Mouse (Mus musculus) hindbrain, embryonic 12.5 days (tissue): Measurements from ENCODE around the gene Ibtk. TPM values are rescaled to one million over a fixed set of nuclear protein-coding genes. Genes with fewer than 3 reads are reported as not detected.
A peak's percentile ranks its signal among the peaks of the same experiment; 100 is the strongest.

Source experiments
- ATAC-seq: fragments of 200-750 bp; cut with Nextera tagmentation; 2 replicates; pipeline ENCODE4 v1.8.0; 2017; ENCODE audit warnings: moderate TSS enrichment; ENCODE audit not compliant: low FRiP score
- H3K27ac ChIP-seq: fragments of 300-500 bp; sonication (generic); 2 replicates; pipeline ENCODE4 v1.5.1; 2016; ENCODE audit warnings: mild to moderate bottlenecking
- H3K27me3 ChIP-seq: fragments of 300-500 bp; sonication (generic); 2 replicates; pipeline ENCODE4 v1.6.1; 2016; ENCODE audit warnings: mild to moderate bottlenecking
- H3K36me3 ChIP-seq: fragments of 300-500 bp; sonication (generic); 2 replicates; pipeline ENCODE4 v1.6.1; 2016; ENCODE audit warnings: mild to moderate bottlenecking
- H3K4me1 ChIP-seq: fragments of 300-500 bp; sonication (generic); 2 replicates; pipeline ENCODE4 v1.6.1; 2016
- H3K4me2 ChIP-seq: fragments of 300-500 bp; sonication (generic); replicated peaks from 2 replicates; pipeline ENCODE4 v1.6.1; 2016; ENCODE audit warnings: mild to moderate bottlenecking
- H3K4me3 ChIP-seq: fragments of 300-500 bp; sonication (generic); 2 replicates; pipeline ENCODE4 v1.5.1; 2016; ENCODE audit warnings: mild to moderate bottlenecking
- H3K9ac ChIP-seq: fragments of 300-500 bp; sonication (generic); 2 replicates; pipeline ENCODE4 v1.6.1; 2016; ENCODE audit warnings: mild to moderate bottlenecking, moderate library complexity
- H3K9me3 ChIP-seq: fragments of 300-500 bp; sonication (generic); replicated peaks from 2 replicates; pipeline ENCODE4 v1.6.1; 2016; ENCODE audit warnings: mild to moderate bottlenecking
- WGBS: fragments of 180-500 bp; shearing (Covaris S2); methylation state at CpG from one replicate; pipeline ENCODE4 v1.1.7; 2016; 5-methylcytosine and 5-hydroxymethylcytosine counted together
- polyA plus RNA-seq: library from polyadenylated mRNA; unstranded; fragments of >200 nt; fragmentation: Nextera tagmentation; extraction: Ambion mirVana; gene quantifications from 2 replicates; pipeline ENCODE4 v1.2.1, GENCODE M21; 2016

Ibtk gene
- polyA plus RNA-seq, 1 experiment from 2014 or later, result 43.5 TPM

DNA sequence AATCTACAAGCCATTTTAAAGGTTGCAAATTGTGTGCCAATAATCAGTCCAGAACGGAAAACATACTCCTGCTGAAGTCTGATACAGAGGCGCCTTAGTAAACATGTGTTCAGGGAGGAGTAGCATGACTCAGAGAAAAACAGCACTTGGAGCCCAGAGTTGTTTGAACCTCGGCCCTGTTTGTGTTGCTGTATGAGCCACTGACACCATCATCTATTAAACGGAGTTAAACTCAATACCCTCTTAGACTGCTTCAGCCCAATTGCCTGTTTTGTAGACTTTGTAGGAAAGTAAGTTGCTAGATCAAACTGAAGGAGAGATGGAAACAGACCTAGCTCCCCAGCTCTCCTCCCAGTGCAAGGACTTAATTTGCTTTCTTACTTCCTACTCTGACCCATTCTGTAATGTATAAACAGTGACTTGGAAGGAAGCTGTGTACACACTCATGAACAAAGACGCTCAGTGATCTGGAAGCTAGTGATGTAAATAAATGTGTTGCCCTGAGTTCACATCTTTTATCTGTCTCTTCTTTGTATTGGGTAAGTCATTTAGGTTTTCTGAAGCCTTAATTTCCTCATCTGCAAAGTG is 882 bp upstream of the Ibtk start:
- ATAC-seq, result no peak

GRCm38 (mm10) chr9:85748204-85749141 is 661 bp downstream of the Ibtk start:
- 2% methylated on average over 38 of the region's 43 CpGs for WGBS
- Histone ChIP-seq H3K27me3 (no peaks in the 10 kb centered on the region), H3K9ac (peak overlapping the region; percentile 98), H3K4me3 (peak overlapping the region; percentile 97), H3K36me3 (no peaks in the 10 kb centered on the region; the same call in 1 of the 2 replicates), H3K4me2 (peak overlapping the region; percentile 75), H3K9me3 (no peaks in the 10 kb centered on the region), H3K4me1 (peaks cover 13% of the 10 kb centered on the region), H3K27ac (peak overlapping the region; percentile 99)
- ATAC-seq, result peak; percentile 79

More for the DNA sequence above, 882 bp upstream of the Ibtk start:
- no peaks in the 10 kb centered on the region for H3K36me3 ChIP-seq
- H3K9me3 ChIP-seq, result no peaks in the 10 kb centered on the region
- H3K4me3 ChIP-seq, result peak overlapping the region; percentile 97
- peak overlapping the region; percentile 75 for H3K4me2 ChIP-seq
- peak overlapping the region; percentile 98 for H3K9ac ChIP-seq
- peak overlapping the region; percentile 99 for H3K27ac ChIP-seq
- no peaks in the 10 kb centered on the region for H3K27me3 ChIP-seq
- WGBS, result 38% methylated on average over 5 of the region's 5 CpGs
- H3K4me1 ChIP-seq, result peaks cover 13% of the 10 kb centered on the region

GRCm38 (mm10) chr9:85745566-85745965 is 3.6 kb downstream of the Ibtk start:
- no peak overlapping the region for H3K4me3 ChIP-seq
- H3K4me1 ChIP-seq, result peaks cover 13% of the 10 kb centered on the region
- H3K36me3 ChIP-seq, result peaks cover 9% of the 10 kb centered on the region
- no peak for ATAC-seq
- no peak overlapping the region for H3K9ac ChIP-seq
- no peaks in the 10 kb centered on the region for H3K27me3 ChIP-seq
- no peak overlapping the region for H3K4me2 ChIP-seq
- no peaks in the 10 kb centered on the region for H3K9me3 ChIP-seq
- 94% methylated on average over 2 of the region's 2 CpGs for WGBS
- H3K27ac ChIP-seq, result no peak overlapping the region

- 87% methylated on average over 11 of the region's 11 CpGs for WGBS
- Histone ChIP-seq H3K4me1 (peaks cover 7% of the 10 kb centered on the region; the same call in 1 of the 2 replicates), H3K27ac (no peak overlapping the region), H3K9ac (no peak overlapping the region), H3K36me3 (peaks cover 12% of the 10 kb centered on the region), H3K4me3 (no peak overlapping the region), H3K9me3 (no peaks in the 10 kb centered on the region), H3K4me2 (no peak overlapping the region), H3K27me3 (no peaks in the 10 kb centered on the region)
- ATAC-seq, result no peak
Observed at GRCm38 (mm10) chr9:85743358-85743757, 5.8 kb downstream of the Ibtk start.

DNA sequence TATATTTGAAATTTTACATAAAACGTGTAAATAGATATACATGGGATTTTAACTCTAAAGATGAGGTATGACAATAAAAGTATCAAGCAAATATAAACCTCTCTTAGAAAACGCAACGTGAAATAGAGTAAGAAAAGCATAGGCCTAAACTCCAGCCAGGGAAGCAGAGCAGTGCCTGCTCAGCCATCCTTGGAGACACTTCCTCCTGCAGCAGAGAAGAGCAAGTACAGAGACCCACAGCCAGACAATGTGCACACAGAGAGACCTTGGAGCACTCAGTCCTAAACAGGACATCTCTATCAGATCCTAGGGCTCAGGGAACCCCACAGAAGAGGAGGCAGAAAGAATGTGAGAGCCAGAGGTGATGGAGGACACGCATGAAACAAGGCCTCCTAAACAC is 7.0 kb downstream of the Ibtk start:
- H3K36me3 ChIP-seq, result peaks cover 12% of the 10 kb centered on the region
- 95% methylated on average over 4 of the region's 4 CpGs for WGBS

GRCm38 (mm10) chr9:85739279-85739678 is 9.9 kb downstream of the Ibtk start:
- Histone ChIP-seq H3K4me3 (no peak overlapping the region), H3K9ac (no peak overlapping the region), H3K27me3 (no peaks in the 10 kb centered on the region), H3K4me2 (no peak overlapping the region), H3K4me1 (no peaks in the 10 kb centered on the region), H3K27ac (no peak overlapping the region), H3K9me3 (no peaks in the 10 kb centered on the region), H3K36me3 (peaks cover 34% of the 10 kb centered on the region)
- no peak for ATAC-seq
- 94% methylated on average over 4 of the region's 4 CpGs for WGBS

More for the DNA sequence above, 7.0 kb downstream of the Ibtk start:
- H3K27me3 ChIP-seq, result no peaks in the 10 kb centered on the region
- no peak overlapping the region for H3K4me3 ChIP-seq
- ATAC-seq, result no peak
- no peak overlapping the region for H3K27ac ChIP-seq
- H3K9me3 ChIP-seq, result no peaks in the 10 kb centered on the region
- H3K4me2 ChIP-seq, result no peak overlapping the region
- no peak overlapping the region for H3K9ac ChIP-seq
- peaks cover under 1% of the 10 kb centered on the region; the same call in 1 of the 2 replicates for H3K4me1 ChIP-seq

DNA sequence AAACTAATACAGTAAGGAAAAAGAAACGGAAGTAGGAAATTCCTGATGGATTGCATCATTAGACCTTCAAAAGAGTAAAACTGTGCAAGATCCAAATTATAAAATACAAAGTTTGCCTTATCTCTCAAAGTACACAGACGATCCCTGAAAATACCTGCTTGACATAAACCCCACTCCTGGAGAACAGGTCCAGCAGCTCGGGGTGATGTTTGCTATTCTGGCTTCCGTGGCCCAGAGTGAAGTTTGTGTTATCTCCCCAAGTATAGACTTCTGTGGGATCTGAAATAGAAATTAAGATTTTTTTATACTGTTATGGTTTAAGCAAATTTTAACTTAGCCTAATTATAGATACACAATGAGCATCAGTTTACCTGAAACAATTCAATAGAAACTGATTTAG is 14.3 kb downstream of the Ibtk start:
- Histone ChIP-seq H3K9ac (no peak overlapping the region), H3K9me3 (no peaks in the 10 kb centered on the region), H3K4me1 (no peaks in the 10 kb centered on the region), H3K4me3 (no peak overlapping the region), H3K27me3 (no peaks in the 10 kb centered on the region), H3K27ac (no peak overlapping the region), H3K4me2 (no peak overlapping the region), H3K36me3 (peaks cover 56% of the 10 kb centered on the region)
- WGBS, result 94% methylated on average over 4 of the region's 4 CpGs
- no peak for ATAC-seq

GRCm38 (mm10) chr9:85724078-85724477 is 25.1 kb downstream of the Ibtk start:
- Histone ChIP-seq H3K36me3 (peaks cover 72% of the 10 kb centered on the region), H3K4me3 (no peak overlapping the region), H3K27ac (no peak overlapping the region), H3K9ac (no peak overlapping the region), H3K27me3 (no peaks in the 10 kb centered on the region), H3K9me3 (no peaks in the 10 kb centered on the region), H3K4me1 (no peaks in the 10 kb centered on the region), H3K4me2 (no peak overlapping the region)
- ATAC-seq, result no peak
- WGBS, result 94% methylated on average over 9 of the region's 9 CpGs

GRCm38 (mm10) chr9:85717336-85717735 is 31.8 kb downstream of the Ibtk start:
- Histone ChIP-seq H3K9me3 (no peaks in the 10 kb centered on the region), H3K9ac (no peak overlapping the region), H3K4me1 (no peaks in the 10 kb centered on the region), H3K36me3 (peaks cover 76% of the 10 kb centered on the region), H3K4me3 (no peak overlapping the region), H3K27me3 (no peaks in the 10 kb centered on the region), H3K4me2 (no peak overlapping the region), H3K27ac (no peak overlapping the region)
- no peak for ATAC-seq
- 92% methylated on average over 7 of the region's 7 CpGs for WGBS

GRCm38 (mm10) chr9:85707302-85707701 is 41.8 kb downstream of the Ibtk start:
- 94% methylated on average over 6 of the region's 6 CpGs for WGBS
- no peaks in the 10 kb centered on the region for H3K27me3 ChIP-seq
- no peak for ATAC-seq
- no peak overlapping the region for H3K9ac ChIP-seq
- H3K4me1 ChIP-seq, result no peaks in the 10 kb centered on the region
- H3K4me2 ChIP-seq, result no peak overlapping the region
- H3K36me3 ChIP-seq, result peaks cover 78% of the 10 kb centered on the region
- H3K4me3 ChIP-seq, result no peak overlapping the region
- no peaks in the 10 kb centered on the region for H3K9me3 ChIP-seq
- no peak overlapping the region for H3K27ac ChIP-seq

- no peak for ATAC-seq
- Histone ChIP-seq H3K9me3 (no peaks in the 10 kb centered on the region), H3K27me3 (no peaks in the 10 kb centered on the region), H3K4me1 (no peaks in the 10 kb centered on the region), H3K4me3 (no peak overlapping the region), H3K9ac (no peak overlapping the region), H3K36me3 (peaks cover 51% of the 10 kb centered on the region), H3K27ac (no peak overlapping the region), H3K4me2 (no peak overlapping the region)
- 90% methylated on average over 5 of the region's 5 CpGs for WGBS
Observed at GRCm38 (mm10) chr9:85701981-85702380, 47.2 kb downstream of the Ibtk start.

- no peaks in the 10 kb centered on the region for H3K27me3 ChIP-seq
- no peak overlapping the region for H3K4me2 ChIP-seq
Observed at GRCm38 (mm10) chr9:85695606-85696005, 53.5 kb downstream of the Ibtk start.

More at GRCm38 (mm10) chr9:85695606-85696005, 53.5 kb downstream of the Ibtk start:
- Histone ChIP-seq H3K36me3 (peaks cover 20% of the 10 kb centered on the region), H3K9ac (no peak overlapping the region), H3K4me3 (no peak overlapping the region), H3K27ac (no peak overlapping the region), H3K4me1 (no peaks in the 10 kb centered on the region), H3K9me3 (no peaks in the 10 kb centered on the region)
- no peak for ATAC-seq
- 95% methylated on average over 3 of the region's 3 CpGs for WGBS
